Mouse (Mus musculus) heart, adult 10 weeks (tissue): Measurements from ENCODE around the gene Wdhd1. TPM values are rescaled to one million over a fixed set of nuclear protein-coding genes. Genes with fewer than 3 reads are reported as not detected.

Experiments
- polyA plus RNA-seq: library from polyadenylated mRNA; stranded (reverse); fragments of 350-450 nt; fragmentation: Illumina TruSeq; extraction: RNeasy Lipid Tissue Mini Kit (QIAGEN cat#74804); gene quantifications from one replicate; pipeline ENCODE4 v1.2.3, GENCODE M21; 2014; ENCODE audit warnings: low read depth, low replicate concordance

The Wdhd1 gene
- 0.84 TPM for polyA plus RNA-seq

DNA sequence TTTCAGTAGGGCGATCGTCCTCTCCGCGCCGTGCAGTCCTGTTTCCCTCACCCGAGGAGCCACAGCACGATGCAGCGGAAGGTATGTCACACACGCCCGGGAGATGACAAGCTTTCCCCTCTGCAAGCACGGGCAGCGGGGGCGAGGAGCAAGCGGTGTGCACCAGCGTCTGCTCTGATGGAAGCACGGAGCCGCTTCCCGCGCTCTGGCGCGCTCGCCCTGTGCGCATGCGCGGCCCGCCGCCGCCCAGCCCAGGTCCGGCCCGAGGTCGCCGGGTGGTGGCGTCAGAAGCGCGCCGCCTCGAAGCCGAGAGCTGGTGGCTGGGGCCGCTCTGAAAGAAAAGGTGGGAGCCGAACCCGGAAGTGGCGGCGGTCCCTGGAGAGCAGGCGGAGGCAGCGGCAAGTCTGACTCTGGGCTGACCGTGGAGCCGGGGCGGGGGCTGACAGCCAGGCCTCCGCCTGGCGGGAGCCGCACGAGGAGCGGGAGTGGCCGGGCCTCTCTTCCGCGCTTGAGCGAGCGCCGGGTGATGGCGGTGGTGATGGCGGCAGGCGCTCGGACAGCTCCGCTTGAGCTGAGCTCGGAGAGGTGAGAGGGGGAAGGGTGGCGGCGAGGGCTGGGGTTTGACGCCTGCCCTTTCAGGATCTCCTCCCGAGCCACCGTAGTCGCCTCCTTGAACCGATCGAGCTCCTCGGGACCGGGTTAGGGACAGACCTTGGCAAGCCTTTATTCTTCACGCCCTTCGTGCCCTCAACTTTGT is at the start of gene Wdhd1, which contains the start of gene Socs4:
Wdhd1 (minus strand) TSS at position 221 of the 757 bp plus-strand sequence.
Socs4 (plus strand) TSS at position 295 of the 757 bp plus-strand sequence.

GRCm38 (mm10) chr14:47297785-47298407 is 21.2 kb upstream of the Wdhd1 start, which contains the start of gene Mapk1ip1l:
Gene Mapk1ip1l, plus strand, starts transcription at chr14:47298266.

Other genes with a start within 250 kb of the Wdhd1 start
- 7.1 TPM for gene Gch1, start 87.4 kb downstream of the Wdhd1 start, polyA plus RNA-seq
- 7.6 TPM for gene Socs4, start 74 bp upstream of the Wdhd1 start, polyA plus RNA-seq
- gene Mapk1ip1l, start 21.4 kb upstream of the Wdhd1 start, polyA plus RNA-seq: 19.8 TPM
- gene Lgals3, start 90.9 kb upstream of the Wdhd1 start, polyA plus RNA-seq: 16.5 TPM
- gene Dlgap5, start 141.6 kb upstream of the Wdhd1 start, polyA plus RNA-seq: not detected
- gene Fbxo34, start 173.6 kb upstream of the Wdhd1 start, polyA plus RNA-seq: 10.4 TPM